Mouse (Mus musculus) G1E (cell line): ENCODE measurements at regions not wholly inside any gene's neighbourhood (a gene's known extent, or its start where the extent isn't known, plus 50 kb on each side); places are given as distances from the start of the nearest gene placed in this dataset.

Experiments
- ATAC-seq: 2 replicates; pipeline ENCODE4 v1.8.0; 2016; ENCODE audit warnings: mild to moderate bottlenecking; ENCODE audit not compliant: insufficient number of reproducible peaks, poor library complexity, low FRiP score, severe bottlenecking; ENCODE audit errors: extremely low read depth
- DNase-seq: peaks from one replicate; pipeline ENCODE4 v3.0.0; 2012; ENCODE audit warnings: low spot score
- H3K27me3 ChIP-seq: 2 replicates; pipeline ENCODE4 v1.6.1; 2012; ENCODE audit warnings: mild to moderate bottlenecking, low read length, inconsistent platforms; ENCODE audit not compliant: insufficient read depth
- H3K36me3 ChIP-seq: replicated peaks from 2 replicates; pipeline ENCODE3; 2012; ENCODE audit warnings: mild to moderate bottlenecking, inconsistent platforms
- H3K4me1 ChIP-seq: 2 replicates; pipeline ENCODE4 v1.6.1; 2012; ENCODE audit warnings: low read depth, low read length, inconsistent platforms, mixed read lengths; ENCODE audit not compliant: insufficient read depth
- H3K4me3 ChIP-seq: 2 replicates; pipeline ENCODE4 v1.5.1; 2012; ENCODE audit warnings: low read depth, mild to moderate bottlenecking, inconsistent platforms, low read length, moderate library complexity, mixed read lengths
- H3K9me3 ChIP-seq: replicated peaks from 2 replicates; pipeline ENCODE4 v1.6.1; 2012; ENCODE audit warnings: inconsistent platforms
- CTCF ChIP-seq: IDR thresholded peaks from 2 replicates; pipeline ENCODE4 v1.5.1; 2012; ENCODE audit warnings: low read depth, low read length, inconsistent platforms, mixed read lengths
- GATA1 ChIP-seq: IDR thresholded peaks from 2 replicates; pipeline ENCODE4 v1.6.1; 2012; ENCODE audit warnings: borderline replicate concordance, low read length, inconsistent platforms, mixed read lengths
- GATA2 ChIP-seq: IDR thresholded peaks from 2 replicates; pipeline ENCODE4 v1.6.1; 2012; ENCODE audit warnings: low read depth, low read length, inconsistent platforms, borderline replicate concordance
- POLR2AphosphoS5 ChIP-seq: IDR thresholded peaks from 2 replicates; pipeline ENCODE4 v1.6.1; 2012; ENCODE audit warnings: low read depth, low read length, inconsistent platforms; ENCODE audit not compliant: insufficient replicate concordance
- TAL1 ChIP-seq: conservative IDR thresholded peaks from 2 replicates; pipeline ENCODE4 v1.6.1; 2012; ENCODE audit warnings: low read depth, low read length, inconsistent platforms, mixed read lengths

DNA sequence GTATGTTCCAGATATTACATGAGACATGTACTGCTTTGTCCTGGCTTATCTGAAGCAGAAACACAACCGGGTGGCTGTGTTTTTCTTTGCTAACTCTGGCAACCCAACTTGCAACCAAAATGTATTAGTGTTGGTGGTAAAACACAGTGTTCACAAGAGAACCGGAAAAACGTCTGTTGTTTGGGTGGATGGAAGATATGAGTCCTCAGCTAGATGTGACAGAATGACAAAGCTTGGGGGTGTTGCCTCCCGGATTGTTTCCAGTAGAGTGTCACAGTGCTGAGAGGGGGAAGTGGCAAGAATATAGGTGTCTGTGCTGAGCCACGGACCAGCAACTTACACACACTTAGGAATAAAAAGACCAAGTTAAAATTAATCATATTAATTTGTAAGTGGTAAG, 643.5 kb downstream of the Zfp706 start:
- peaks cover 4% of the 10 kb centered on the region; the same call in 1 of the 2 replicates for H3K4me1 ChIP-seq
- peaks cover 3% of the 10 kb centered on the region; the same call in 1 of the 2 replicates for H3K27me3 ChIP-seq
- no peak overlapping the region for H3K4me3 ChIP-seq
- no peaks in the 10 kb centered on the region for H3K36me3 ChIP-seq
- no peaks in the 10 kb centered on the region for H3K9me3 ChIP-seq
- ATAC-seq = no peak
- no peak for TF ChIP-seq POLR2AphosphoS5
- no peak for TF ChIP-seq GATA1
- no peak for TF ChIP-seq TAL1
- no peak for TF ChIP-seq CTCF
- TF ChIP-seq GATA2 = no peak
- no peak for DNase-seq

DNA sequence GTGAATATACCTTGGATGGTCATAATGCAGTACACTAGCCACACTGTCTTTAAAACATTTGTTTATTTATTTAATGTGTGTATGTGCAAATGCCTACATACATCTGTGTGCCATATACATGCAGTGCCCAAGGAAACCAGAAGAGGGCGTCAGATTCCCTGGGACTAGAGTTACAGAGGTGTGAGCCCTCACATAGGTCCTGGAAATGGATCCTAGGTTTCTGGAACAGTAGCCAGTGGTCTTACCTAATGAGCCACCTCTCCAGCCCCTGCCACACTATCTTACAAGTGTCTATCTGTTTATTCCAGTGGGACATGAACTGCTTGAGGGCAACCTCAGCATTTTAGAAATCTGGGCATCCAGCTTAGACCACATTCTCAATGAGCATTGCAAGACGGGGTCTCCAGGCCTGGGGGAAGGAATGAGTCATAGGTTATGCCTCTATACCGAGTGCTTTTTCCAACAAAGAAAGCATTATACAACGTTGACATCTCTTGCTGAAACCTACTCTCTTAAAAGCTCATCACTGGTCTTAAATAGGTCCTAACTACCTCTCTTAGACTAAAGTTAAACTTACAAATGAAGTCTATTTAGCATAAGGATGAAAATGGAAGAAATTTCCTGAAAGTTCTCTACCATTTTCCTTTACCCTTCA, 644.5 kb downstream of the Zfp706 start:
- ATAC-seq = no peak
- no peaks in the 10 kb centered on the region for H3K36me3 ChIP-seq
- no peak for DNase-seq
- H3K4me1 ChIP-seq = peaks cover 4% of the 10 kb centered on the region; the same call in 1 of the 2 replicates
- no peak overlapping the region for H3K4me3 ChIP-seq
- no peak for TF ChIP-seq TAL1
- 0 out of 2 replicates have a peak, but pooled peaks have one; percentile 9 for TF ChIP-seq CTCF
- H3K27me3 ChIP-seq = peaks cover 3% of the 10 kb centered on the region; the same call in 1 of the 2 replicates
- H3K9me3 ChIP-seq = no peaks in the 10 kb centered on the region

DNA sequence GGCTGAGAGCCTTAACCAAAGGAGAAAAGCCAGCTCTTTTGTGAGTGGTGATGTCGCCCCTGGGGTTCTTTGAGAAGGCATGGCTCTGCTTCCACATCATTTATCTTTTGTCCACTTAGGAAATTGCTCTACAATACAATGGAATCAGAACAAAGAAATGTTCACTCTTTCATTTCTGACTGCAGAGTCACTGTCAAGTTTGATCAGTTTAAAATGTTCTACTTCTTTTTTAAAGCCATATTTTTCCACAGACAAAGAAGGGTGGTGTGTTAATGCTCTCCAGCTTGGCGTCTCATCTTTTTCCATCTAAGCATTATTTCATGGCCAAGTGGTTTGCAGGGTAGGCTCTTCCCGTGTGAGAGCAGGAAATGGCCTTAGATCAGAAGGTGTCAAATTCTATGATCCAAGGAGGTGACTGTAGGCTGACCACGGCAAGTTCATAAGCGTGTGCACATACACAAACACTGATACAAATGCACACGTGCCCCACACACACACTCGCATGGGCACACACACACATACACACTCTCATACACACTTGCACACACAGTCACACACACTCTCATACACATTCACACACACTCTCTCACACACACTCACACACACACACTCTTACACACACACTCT, 645.9 kb downstream of the Zfp706 start:
- Histone ChIP-seq H3K36me3 (no peaks in the 10 kb centered on the region), H3K27me3 (peaks cover 3% of the 10 kb centered on the region; the same call in 1 of the 2 replicates), H3K4me3 (no peak overlapping the region), H3K9me3 (no peaks in the 10 kb centered on the region), H3K4me1 (peaks cover 4% of the 10 kb centered on the region; the same call in 1 of the 2 replicates)
- ATAC-seq = no peak
- no peak for DNase-seq
- no peak for TF ChIP-seq POLR2AphosphoS5
- TF ChIP-seq GATA1 = no peak
- TF ChIP-seq TAL1 = no peak
- no peak for TF ChIP-seq GATA2
- no peak for TF ChIP-seq CTCF

DNA sequence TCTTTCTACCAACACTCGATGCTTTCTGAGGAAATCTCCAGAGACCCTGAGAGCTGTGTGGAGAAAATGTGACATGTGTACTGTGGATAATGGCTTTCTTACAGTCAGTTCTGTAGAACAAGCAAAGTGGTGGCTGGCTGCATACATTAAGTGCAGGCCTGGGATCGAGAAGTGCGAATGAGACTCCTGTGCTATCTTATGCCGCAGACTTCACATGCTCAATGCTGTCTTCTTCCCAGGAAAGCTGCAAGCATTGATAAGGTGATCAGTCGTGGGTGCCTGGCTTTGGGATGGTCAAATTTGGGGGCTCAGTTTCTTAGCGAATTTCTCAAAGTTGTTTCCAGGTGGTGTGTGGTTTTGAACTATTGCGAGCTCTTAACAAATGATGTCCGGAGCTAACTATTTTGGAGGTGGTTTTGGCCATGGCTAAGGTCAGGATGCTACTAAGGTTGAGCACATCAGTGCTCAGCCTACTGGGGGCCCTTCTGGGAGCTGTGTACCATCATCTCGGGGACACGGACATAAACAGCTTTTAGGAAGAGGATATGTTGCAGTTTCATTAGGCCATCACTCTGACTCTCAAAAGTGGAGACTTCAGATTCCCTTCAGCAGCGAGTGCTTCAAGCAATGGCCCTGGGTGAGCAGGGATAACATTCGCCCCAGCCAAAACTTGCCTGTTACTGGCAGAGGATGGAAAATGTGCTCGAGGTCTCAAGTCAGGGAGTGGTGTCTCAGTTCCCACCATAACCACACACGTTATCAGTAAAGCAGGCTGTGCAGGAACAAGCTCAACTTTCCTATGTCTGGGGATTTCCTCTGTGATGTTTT, 646.7 kb downstream of the Zfp706 start:
- DNase-seq = no peak
- no peaks in the 10 kb centered on the region for H3K36me3 ChIP-seq
- ATAC-seq = no peak
- TF ChIP-seq POLR2AphosphoS5 (no peak), TAL1 (no peak)
- H3K4me1 ChIP-seq = peaks cover 4% of the 10 kb centered on the region; the same call in 1 of the 2 replicates
- no peak overlapping the region for H3K4me3 ChIP-seq
- H3K9me3 ChIP-seq = no peaks in the 10 kb centered on the region
- peaks cover 3% of the 10 kb centered on the region; the same call in 1 of the 2 replicates for H3K27me3 ChIP-seq

DNA sequence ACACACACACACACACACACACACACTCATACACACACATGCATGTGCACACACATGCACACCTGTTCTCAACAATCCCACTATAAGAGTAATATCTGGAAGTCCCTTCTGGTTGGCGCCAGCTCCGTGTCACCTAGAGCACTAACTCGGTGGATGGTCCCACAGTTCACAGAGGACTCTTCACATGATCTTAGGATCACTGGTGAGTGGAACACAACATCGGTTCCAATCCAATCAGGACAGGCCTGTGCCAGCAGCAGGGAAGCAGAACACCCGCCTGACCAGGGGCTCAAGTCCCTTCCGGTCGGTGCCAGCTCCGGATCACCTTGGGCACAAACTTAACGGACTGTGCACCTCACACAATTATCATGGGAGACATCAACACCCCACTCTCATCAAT, 651.7 kb downstream of the Zfp706 start:
- DNase-seq (no peak), ATAC-seq (no peak)
- no peak for TF ChIP-seq GATA2
- no peak for TF ChIP-seq POLR2AphosphoS5
- TF ChIP-seq TAL1 = no peak
- no peak for TF ChIP-seq CTCF
- TF ChIP-seq GATA1 = no peak
- no peaks in the 10 kb centered on the region for H3K9me3 ChIP-seq
- no peaks in the 10 kb centered on the region for H3K36me3 ChIP-seq
- H3K4me3 ChIP-seq = no peak overlapping the region
- peaks cover 11% of the 10 kb centered on the region for H3K27me3 ChIP-seq
- no peaks in the 10 kb centered on the region; the same call in 1 of the 2 replicates for H3K4me1 ChIP-seq

DNA sequence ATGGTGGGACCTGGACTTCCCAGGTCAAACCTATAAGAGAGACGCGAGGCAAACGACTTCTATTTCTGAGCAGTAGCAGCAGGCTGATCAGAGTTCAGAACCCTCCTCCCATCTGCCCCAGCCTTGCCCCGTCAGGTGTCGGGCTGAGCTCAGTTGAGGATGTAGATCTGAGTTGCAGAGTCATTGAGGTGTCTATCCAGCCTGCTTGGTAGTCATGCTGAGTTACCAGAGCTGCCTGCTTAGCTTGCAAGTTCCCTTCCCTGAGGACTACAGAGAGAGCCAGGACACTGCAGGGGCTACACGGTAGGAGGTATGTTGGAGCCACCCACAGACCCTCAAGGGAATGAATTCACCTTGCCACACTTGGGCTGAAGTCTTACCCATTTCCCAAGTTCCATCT, 653.0 kb downstream of the Zfp706 start:
- no peaks in the 10 kb centered on the region for H3K4me1 ChIP-seq
- peaks cover 9% of the 10 kb centered on the region; the same call in 1 of the 2 replicates for H3K27me3 ChIP-seq
- TF ChIP-seq POLR2AphosphoS5 (no peak), GATA1 (no peak), CTCF (no peak), GATA2 (no peak), TAL1 (no peak)
- H3K9me3 ChIP-seq = no peaks in the 10 kb centered on the region
- DNase-seq (no peak), ATAC-seq (no peak)
- no peak overlapping the region for H3K4me3 ChIP-seq
- H3K36me3 ChIP-seq = no peaks in the 10 kb centered on the region
